Mouse (Mus musculus): ENCODE data around the gene Arhgap6. TPM values are rescaled to one million over a fixed set of nuclear protein-coding genes. Genes with fewer than 3 reads are reported as not detected.
"Not testable (repeated sequence)": the region's sequence is repeated elsewhere in the genome, so short reads cannot be mapped to it uniquely, and the experiment has no call there.

Gene Arhgap6
- polyA plus RNA-seq, 1 experiment: 32.0 TPM

DNA sequence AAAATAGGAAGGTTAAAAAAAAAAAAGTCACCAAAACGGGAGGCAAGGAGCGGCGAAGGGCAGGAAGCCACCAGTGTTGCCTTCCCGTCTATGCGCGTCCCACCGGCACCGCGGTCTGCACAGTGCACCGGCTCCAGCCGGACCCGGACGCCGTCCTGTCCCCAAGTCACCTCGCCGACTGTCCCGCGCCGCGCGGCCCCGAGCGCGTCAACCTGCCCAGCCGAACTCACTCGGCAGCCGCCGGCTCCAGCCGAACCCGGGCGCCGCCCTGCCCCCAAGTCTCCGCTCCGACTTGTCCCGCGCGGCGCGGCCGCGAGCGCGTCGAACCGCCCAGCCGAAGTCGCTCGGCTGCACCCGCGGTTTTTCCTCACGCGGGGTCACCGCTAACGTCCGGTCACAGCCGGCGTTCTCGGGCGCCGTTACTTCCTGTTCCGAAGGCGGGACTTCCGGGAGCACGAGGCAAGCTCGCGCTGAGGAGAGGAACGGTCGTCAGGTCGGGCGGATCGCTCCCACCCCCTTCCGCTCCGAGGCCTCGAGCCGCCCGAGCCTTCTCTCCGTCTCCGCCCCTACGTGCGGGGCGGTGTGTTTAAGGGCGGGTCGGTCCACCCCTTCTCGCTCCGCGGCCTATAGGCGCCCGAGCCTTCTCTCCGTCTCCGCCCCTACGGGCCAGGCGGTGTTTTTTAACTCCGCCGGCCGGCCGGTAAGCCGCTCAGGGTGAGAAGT lies 525.2 kb downstream of the Arhgap6 start, which contains the start of gene Hccs:
Hccs (minus strand) TSS at position 428 of the 723 bp plus-strand sequence.
- H3K9me3 ChIP-seq: peaks cover 7% of the 10 kb centered on the region
- H3K27me3 ChIP-seq (replicated peaks): no peaks in the 10 kb centered on the region
- peaks cover 22% of the 10 kb centered on the region for H3K36me3 ChIP-seq (replicated peaks; ENCODE audit: low read length)
- peaks cover 20% of the 10 kb centered on the region for H3K4me1 ChIP-seq
- H3K4me3 ChIP-seq (replicated peaks): peak within 1 kb of the TSS; percentile 96
- no peak for TF ChIP-seq FLI1 (IDR thresholded peaks at IDR 0.05; ENCODE audit: low read length)
- no peak for TF ChIP-seq GATA1 (IDR thresholded peaks at IDR 0.05; ENCODE audit: borderline replicate concordance, low read length)

DNA sequence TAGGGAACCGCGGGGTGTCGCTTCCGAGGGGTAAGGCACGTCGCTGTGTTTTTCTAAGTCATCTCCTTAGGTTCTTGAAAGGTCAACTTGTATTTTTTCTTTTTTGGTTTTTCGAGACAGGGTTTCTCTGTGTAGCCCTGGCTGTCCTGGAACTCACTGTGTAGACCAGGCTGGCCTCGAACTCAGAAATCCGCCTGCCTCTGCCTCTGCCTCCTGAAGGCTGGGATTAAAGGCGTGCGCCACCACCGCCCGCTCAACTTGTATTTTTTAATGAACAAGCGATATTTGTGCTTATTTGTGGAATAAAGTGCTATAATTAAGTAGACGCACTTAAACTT lies 525.7 kb downstream of the Arhgap6 start:
- Histone ChIP-seq H3K4me1 (peaks cover 20% of the 10 kb centered on the region), H3K4me3 (replicated peaks) (peak overlapping the region; percentile 96), H3K36me3 (replicated peaks; ENCODE audit: low read length) (peaks cover 16% of the 10 kb centered on the region)
- H3K27me3 ChIP-seq (replicated peaks); H3K9me3 ChIP-seq: not testable (repeated sequence)

GRCm38 (mm10) chrX:169325929-169326595 lies 531.2 kb downstream of the Arhgap6 start:
- peak overlapping the region; percentile 3 for H3K4me3 ChIP-seq (replicated peaks)
- TF ChIP-seq FLI1 (IDR thresholded peaks at IDR 0.05; ENCODE audit: low read length) (no peak), GATA1 (IDR thresholded peaks at IDR 0.05; ENCODE audit: borderline replicate concordance, low read length) (no peak)
- H3K27me3 ChIP-seq (replicated peaks): no peaks in the 10 kb centered on the region
- H3K36me3 ChIP-seq (replicated peaks; ENCODE audit: low read length): no peaks in the 10 kb centered on the region
- H3K4me1 ChIP-seq: peaks cover 10% of the 10 kb centered on the region; the same call in 1 of the 2 replicates
- H3K9me3 ChIP-seq: no peaks in the 10 kb centered on the region

DNA sequence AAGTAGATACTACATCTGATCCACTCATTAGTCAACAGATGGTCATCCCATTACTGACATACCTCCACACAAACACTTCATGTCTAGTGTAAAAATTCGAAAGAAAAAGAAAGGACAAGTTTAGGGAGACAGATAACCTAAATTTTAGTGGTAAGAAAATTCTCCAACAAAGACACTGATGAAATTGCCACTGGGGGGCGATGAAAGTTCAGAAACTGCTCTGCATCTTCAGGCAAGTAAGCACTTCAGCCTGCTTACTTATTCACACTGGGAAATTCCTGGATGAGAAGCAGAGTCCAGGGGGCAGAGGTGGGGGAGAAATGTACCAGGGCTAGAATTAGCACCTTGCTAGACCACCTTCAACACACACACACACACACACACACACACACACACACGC lies 537.4 kb downstream of the Arhgap6 start:
- Histone ChIP-seq H3K4me1 (peaks cover 10% of the 10 kb centered on the region; the same call in 1 of the 2 replicates), H3K27me3 (replicated peaks) (no peaks in the 10 kb centered on the region), H3K9me3 (no peaks in the 10 kb centered on the region), H3K36me3 (replicated peaks; ENCODE audit: low read length) (no peaks in the 10 kb centered on the region), H3K4me3 (replicated peaks) (no peak overlapping the region)
- no peak for TF ChIP-seq FLI1 (IDR thresholded peaks at IDR 0.05; ENCODE audit: low read length)
- no peak for TF ChIP-seq GATA1 (IDR thresholded peaks at IDR 0.05; ENCODE audit: borderline replicate concordance, low read length)

- no peaks in the 10 kb centered on the region for H3K27me3 ChIP-seq (replicated peaks)
- H3K4me3 ChIP-seq (replicated peaks): no peak overlapping the region
- TF ChIP-seq GATA1 (IDR thresholded peaks at IDR 0.05; ENCODE audit: borderline replicate concordance, low read length) (no peak), FLI1 (IDR thresholded peaks at IDR 0.05; ENCODE audit: low read length) (no peak)
- H3K9me3 ChIP-seq: no peaks in the 10 kb centered on the region
- H3K4me1 ChIP-seq: peaks cover 8% of the 10 kb centered on the region; the same call in 1 of the 2 replicates
- no peaks in the 10 kb centered on the region for H3K36me3 ChIP-seq (replicated peaks; ENCODE audit: low read length)
These were observed 542.7 kb downstream of the Arhgap6 start for GRCm38 (mm10) chrX:169337559-169337958.

DNA sequence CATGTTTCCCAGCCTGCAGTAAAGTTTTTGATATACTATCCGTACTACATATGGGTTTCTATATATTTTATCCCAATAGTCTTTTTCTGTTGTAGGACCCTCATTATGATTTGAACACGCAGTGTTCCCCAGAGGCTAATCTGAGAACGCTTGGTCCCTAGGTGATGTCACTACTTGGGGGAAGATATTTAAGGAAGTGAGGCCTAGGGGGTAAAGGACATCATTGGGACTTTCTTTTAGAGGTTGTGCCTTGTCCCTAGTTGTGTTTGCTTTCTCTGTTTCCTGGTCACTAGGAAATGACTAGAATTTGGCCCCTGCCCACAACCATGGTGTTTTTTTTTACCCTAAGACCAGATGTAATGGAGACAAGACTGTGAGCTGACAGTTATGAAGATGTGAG lies 543.3 kb downstream of the Arhgap6 start:
- TF ChIP-seq GATA1 (IDR thresholded peaks at IDR 0.05; ENCODE audit: borderline replicate concordance, low read length) (no peak), FLI1 (IDR thresholded peaks at IDR 0.05; ENCODE audit: low read length) (no peak)
- Histone ChIP-seq H3K4me3 (replicated peaks) (no peak overlapping the region), H3K36me3 (replicated peaks; ENCODE audit: low read length) (no peaks in the 10 kb centered on the region), H3K9me3 (no peaks in the 10 kb centered on the region), H3K27me3 (replicated peaks) (no peaks in the 10 kb centered on the region), H3K4me1 (peaks cover 3% of the 10 kb centered on the region; the same call in 1 of the 2 replicates)

Other genes starting within 250 kb of the Arhgap6 start
- gene Frmpd4, start 217.9 kb upstream of the Arhgap6 start, polyA plus RNA-seq (2012; ENCODE audit: insufficient read depth, low replicate concordance): not detected in 2 replicates
- 4.6 and 11.1 TPM in 2 replicates for gene Msl3, start 121.2 kb upstream of the Arhgap6 start, polyA plus RNA-seq (2012; ENCODE audit: insufficient read depth, low replicate concordance)